Mouse (Mus musculus) urinary bladder, postnatal 14 days (tissue): ENCODE measurements around the gene Stom.

Experiments
- DNase-seq: peaks from one replicate; pipeline ENCODE4 v3.0.0; 2021; ENCODE audit warnings: low spot score

The Stom gene

DNA sequence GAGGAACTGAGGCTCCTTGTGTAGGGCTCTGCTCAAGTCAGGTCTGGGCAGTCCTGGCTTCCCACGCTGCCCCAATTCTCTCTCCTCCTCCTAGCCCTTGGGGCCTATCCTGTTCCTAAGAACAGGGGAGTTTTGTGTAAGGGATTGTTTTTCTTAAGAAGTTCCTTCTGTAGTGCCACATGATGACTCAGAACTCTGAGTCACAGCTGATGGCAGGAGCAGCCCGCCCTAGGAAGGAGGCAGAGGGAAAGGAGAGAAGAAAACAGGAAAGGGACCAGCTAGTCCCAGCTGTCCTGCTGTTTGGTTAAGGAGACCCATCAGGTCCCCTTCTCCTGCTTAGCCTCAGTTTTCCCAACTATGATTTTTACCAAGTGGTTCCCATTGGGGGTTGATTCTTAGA lies 65.0 kb downstream of the Stom start:
- peak; percentile 76 for DNase-seq

GRCm38 (mm10) chr2:35270531-35270984 lies 66.2 kb downstream of the Stom start:
- DNase-seq = peak; percentile 74

DNA sequence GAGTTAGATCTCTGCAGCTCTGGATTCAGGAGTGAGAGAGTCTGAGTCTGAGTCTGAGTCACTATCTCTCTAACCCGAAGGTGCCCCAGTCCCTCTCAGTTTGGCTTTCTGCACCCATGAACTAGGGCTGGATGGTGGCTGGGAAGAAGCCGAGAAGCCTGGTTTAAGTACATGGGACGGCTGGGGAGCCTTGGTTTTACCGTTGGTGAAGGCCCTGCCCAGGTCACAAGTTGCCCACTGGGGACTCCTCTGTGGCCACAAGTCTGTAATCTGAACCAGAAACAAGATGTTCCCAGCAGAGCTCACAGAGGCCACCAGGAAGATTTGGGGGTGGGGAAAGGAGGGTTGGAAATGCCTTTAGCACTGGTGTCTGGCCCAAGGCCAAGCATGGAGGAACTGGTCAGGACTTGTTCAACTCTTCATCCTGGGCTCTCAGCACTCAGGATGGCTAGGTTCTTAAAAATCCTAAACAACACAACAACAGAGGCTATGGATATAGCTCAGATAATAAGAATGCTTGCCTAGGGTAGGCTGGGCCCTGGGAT lies 67.0 kb downstream of the Stom start:
- peak; percentile 83 for DNase-seq

GRCm38 (mm10) chr2:35269136-35269535 lies 67.6 kb downstream of the Stom start:
- DNase-seq = no peak

- DNase-seq = peak; percentile 71
Observed at GRCm38 (mm10) chr2:35267876-35268566, 68.8 kb downstream of the Stom start.

- peak; percentile 90 for DNase-seq
Observed at GRCm38 (mm10) chr2:35267156-35267875, 69.5 kb downstream of the Stom start.

GRCm38 (mm10) chr2:35266251-35266905 lies 70.4 kb downstream of the Stom start:
- DNase-seq = peak; percentile 60

- no peak for DNase-seq
Observed at GRCm38 (mm10) chr2:35265775-35266174, 71.0 kb downstream of the Stom start.

DNA sequence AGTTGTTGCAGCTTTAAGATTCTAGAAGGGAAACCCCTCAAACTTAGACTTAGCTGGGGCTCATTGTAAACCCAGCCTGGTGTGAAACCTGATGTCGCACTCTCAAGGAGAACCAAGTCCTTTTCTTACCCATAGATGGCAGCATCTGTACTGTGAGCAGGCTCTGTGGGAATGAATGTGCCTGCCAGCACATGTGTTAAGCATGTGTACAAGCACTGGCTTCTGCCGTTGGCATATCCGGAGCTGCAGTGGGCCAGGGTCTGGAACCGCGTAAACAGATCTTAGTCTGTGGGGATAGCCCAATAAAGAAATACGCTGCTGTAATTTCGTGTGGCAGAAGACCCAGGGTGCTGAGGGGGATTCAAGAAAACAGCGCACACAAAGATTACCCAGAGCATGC lies 71.5 kb downstream of the Stom start:
- DNase-seq = peak; percentile 72

DNA sequence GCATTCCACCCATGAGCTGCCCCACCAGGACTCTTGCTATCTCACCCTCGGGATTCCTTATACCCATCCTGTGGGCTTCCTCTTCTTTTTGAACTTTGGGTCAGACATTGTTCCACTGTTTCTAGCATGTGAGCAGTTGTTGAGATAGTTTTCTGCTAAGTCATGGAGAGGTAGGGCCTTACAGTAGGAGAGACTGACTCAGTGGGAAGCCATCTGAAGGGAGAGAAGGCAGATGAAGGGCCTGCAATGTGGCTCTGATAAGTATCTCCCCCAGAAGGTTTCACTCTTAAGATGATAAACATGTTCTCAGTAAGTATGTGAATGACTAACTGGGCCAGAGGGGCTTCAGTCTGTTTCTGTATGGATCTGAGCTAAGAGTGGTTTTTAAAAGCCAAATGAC lies 72.7 kb downstream of the Stom start:
- no peak for DNase-seq
